Mouse (Mus musculus) kidney, embryonic 14.5 days (tissue): ENCODE results near the gene Fads1. TPM values are rescaled to one million over a fixed set of nuclear protein-coding genes. Genes with fewer than 3 reads are reported as not detected.

ENCODE experiments used
- ATAC-seq: fragments of 200-750 bp; cut with Nextera tagmentation; 2 replicates; pipeline ENCODE4 v1.8.0; 2017; ENCODE audit warnings: moderate number of reproducible peaks, mild to moderate bottlenecking, moderate TSS enrichment, moderate library complexity; ENCODE audit not compliant: low FRiP score, low TSS enrichment
- H3K27ac ChIP-seq: fragments of 300-500 bp; sonication (generic); 2 replicates; pipeline ENCODE4 v1.5.1; 2014; ENCODE audit warnings: low read depth, mild to moderate bottlenecking, low read length, moderate library complexity, mixed read lengths
- H3K27me3 ChIP-seq: fragments of 300-500 bp; sonication (generic); 2 replicates; pipeline ENCODE4 v1.6.1; 2014; ENCODE audit warnings: mild to moderate bottlenecking, low read length; ENCODE audit not compliant: control insufficient read depth, insufficient read depth
- H3K36me3 ChIP-seq: fragments of 300-500 bp; sonication (generic); 2 replicates; pipeline ENCODE4 v1.6.1; 2014; ENCODE audit warnings: low read length, mixed read lengths; ENCODE audit not compliant: control insufficient read depth, insufficient read depth
- H3K4me1 ChIP-seq: fragments of 300-500 bp; sonication (generic); 2 replicates; pipeline ENCODE4 v1.6.1; 2014; ENCODE audit warnings: low read length, mixed read lengths; ENCODE audit not compliant: control insufficient read depth, insufficient read depth
- H3K4me2 ChIP-seq: fragments of 300-500 bp; sonication (generic); replicated peaks from 2 replicates; pipeline ENCODE4 v1.6.1; 2014; ENCODE audit warnings: low read depth, mild to moderate bottlenecking, low read length
- H3K4me3 ChIP-seq: fragments of 300-500 bp; sonication (generic); 2 replicates; pipeline ENCODE4 v1.5.1; 2014; ENCODE audit warnings: mild to moderate bottlenecking, low read length
- H3K9ac ChIP-seq: fragments of 300-500 bp; sonication (generic); 2 replicates; pipeline ENCODE4 v1.6.1; 2014; ENCODE audit warnings: low read depth, mild to moderate bottlenecking, low read length, moderate library complexity
- H3K9me3 ChIP-seq: fragments of 300-500 bp; sonication (generic); 2 replicates; pipeline ENCODE4 v1.6.1; 2016; ENCODE audit warnings: low read length; ENCODE audit not compliant: control insufficient read depth
- WGBS: fragments of 180-500 bp; shearing (Covaris S2); extraction: QIAGEN DNeasy Blood & Tissue Kit; methylation state at CpG from one replicate; pipeline ENCODE4 v1.1.7; 2014; 5-methylcytosine and 5-hydroxymethylcytosine counted together
- microRNA-seq: library from miRNA; unstranded; fragments of <30 nt; microRNA quantifications from one replicate; pipeline ENCODE4, GENCODE M21; 2016
- polyA plus RNA-seq: library from polyadenylated mRNA; unstranded; fragments of >200 nt; fragmentation: Nextera tagmentation; extraction: Ambion mirVana; gene quantifications from 2 replicates; pipeline ENCODE4 v1.2.1, GENCODE M21; 2014

Fads1 gene
- polyA plus RNA-seq, 1 experiment from 2014 or later: 94.3 TPM

GRCm38 (mm10) chr19:10239975-10240653, 57.4 kb downstream of the Fads1 start:
- 0 out of 2 replicates have a peak overlapping the region, but pooled peaks have one; percentile 7 for H3K27ac ChIP-seq
- H3K27me3 ChIP-seq: no peaks in the 10 kb centered on the region
- H3K9ac ChIP-seq: peak overlapping the region; percentile 65
- WGBS: 4% methylated on average over 21 of the region's 26 CpGs
- H3K36me3 ChIP-seq: no peaks in the 10 kb centered on the region
- peak overlapping the region; percentile 51 for H3K4me3 ChIP-seq
- no peaks in the 10 kb centered on the region for H3K9me3 ChIP-seq
- H3K4me1 ChIP-seq: peaks cover 9% of the 10 kb centered on the region; the same call in 1 of the 2 replicates
- ATAC-seq: no peak; the same call in 1 of the 2 replicates
- H3K4me2 ChIP-seq: peak overlapping the region; percentile 90

GRCm38 (mm10) chr19:10240654-10241305, 58.1 kb downstream of the Fads1 start, which contains the start of gene Myrf:
TSS of gene Myrf (minus strand) at chr19:10240748.
- H3K4me2 ChIP-seq: peak within 1 kb of the TSS; percentile 90
- peak; percentile 83 for ATAC-seq
- peak within 1 kb of the TSS; percentile 65 for H3K9ac ChIP-seq
- no peaks in the 10 kb centered on the region for H3K27me3 ChIP-seq
- WGBS: 8% methylated on average over 39 of the region's 43 CpGs
- 0 out of 2 replicates have a peak within 1 kb of the TSS, but pooled peaks have one; percentile 7 for H3K27ac ChIP-seq
- peak within 1 kb of the TSS; percentile 51 for H3K4me3 ChIP-seq
- no peaks in the 10 kb centered on the region for H3K9me3 ChIP-seq
- peaks cover 9% of the 10 kb centered on the region; the same call in 1 of the 2 replicates for H3K4me1 ChIP-seq
- H3K36me3 ChIP-seq: no peaks in the 10 kb centered on the region

GRCm38 (mm10) chr19:10242916-10243315, 60.2 kb downstream of the Fads1 start:
- Histone ChIP-seq H3K9ac (no peak overlapping the region), H3K4me3 (no peak overlapping the region), H3K27me3 (no peaks in the 10 kb centered on the region), H3K4me2 (no peak overlapping the region), H3K36me3 (no peaks in the 10 kb centered on the region), H3K4me1 (peaks cover 22% of the 10 kb centered on the region), H3K27ac (no peak overlapping the region), H3K9me3 (no peaks in the 10 kb centered on the region)
- 17% methylated on average over 8 of the region's 8 CpGs for WGBS
- no peak for ATAC-seq

GRCm38 (mm10) chr19:10244183-10244582, 61.5 kb downstream of the Fads1 start:
- WGBS: 26% methylated on average over 3 of the region's 3 CpGs

More at GRCm38 (mm10) chr19:10244183-10244582, 61.5 kb downstream of the Fads1 start:
- no peak for ATAC-seq
- H3K27ac ChIP-seq: no peak overlapping the region
- H3K4me1 ChIP-seq: peaks cover 30% of the 10 kb centered on the region
- H3K9me3 ChIP-seq: no peaks in the 10 kb centered on the region
- H3K9ac ChIP-seq: no peak overlapping the region
- no peak overlapping the region for H3K4me2 ChIP-seq
- H3K4me3 ChIP-seq: no peak overlapping the region
- H3K27me3 ChIP-seq: no peaks in the 10 kb centered on the region
- H3K36me3 ChIP-seq: no peaks in the 10 kb centered on the region

Small RNA genes lying within 50 kb of the gene (microRNA-seq; reads per million reads assigned to microRNA genes)
- not detected for gene Mir6993

Other genes starting within 250 kb of the Fads1 start
- gene Fth1, start 202.3 kb upstream of the Fads1 start, polyA plus RNA-seq: 1,412 and 1,461 TPM in 2 replicates
- 1.1 and 1.2 TPM in 2 replicates for gene Best1, start 181.3 kb upstream of the Fads1 start, polyA plus RNA-seq
- gene Rab3il1, start 181.2 kb upstream of the Fads1 start, polyA plus RNA-seq: 20.3 and 26.2 TPM in 2 replicates
- 8.3 and 10.4 TPM in 2 replicates for gene Fads3, start 141.3 kb upstream of the Fads1 start, polyA plus RNA-seq
- gene Fads2, start 81.1 kb upstream of the Fads1 start, polyA plus RNA-seq: 28.3 and 42.4 TPM in 2 replicates
- 467 and 649 TPM in 2 replicates for gene Tmem258, start 21.1 kb downstream of the Fads1 start, polyA plus RNA-seq
- 92.9 and 99.2 TPM in 2 replicates for gene Fen1, start 21.3 kb downstream of the Fads1 start, polyA plus RNA-seq
- gene Myrf, start 57.9 kb downstream of the Fads1 start, polyA plus RNA-seq: 3.9 and 6.4 TPM in 2 replicates
- 2.2 and 3.0 TPM in 2 replicates for gene Dagla, start 122.0 kb downstream of the Fads1 start, polyA plus RNA-seq
- gene Syt7, start 206.2 kb downstream of the Fads1 start, polyA plus RNA-seq: 2.1 and 2.3 TPM in 2 replicates